Mouse (Mus musculus) kidney, postnatal 25 days (tissue): ENCODE data around the gene Ripor3.

Source experiments
- DNase-seq, 2 experiments: peaks; one replicate each; pipeline ENCODE4 v3.0.0; 2021; ENCODE audit warnings: mixed read lengths in 2 of 2

Ripor3 gene

DNA sequence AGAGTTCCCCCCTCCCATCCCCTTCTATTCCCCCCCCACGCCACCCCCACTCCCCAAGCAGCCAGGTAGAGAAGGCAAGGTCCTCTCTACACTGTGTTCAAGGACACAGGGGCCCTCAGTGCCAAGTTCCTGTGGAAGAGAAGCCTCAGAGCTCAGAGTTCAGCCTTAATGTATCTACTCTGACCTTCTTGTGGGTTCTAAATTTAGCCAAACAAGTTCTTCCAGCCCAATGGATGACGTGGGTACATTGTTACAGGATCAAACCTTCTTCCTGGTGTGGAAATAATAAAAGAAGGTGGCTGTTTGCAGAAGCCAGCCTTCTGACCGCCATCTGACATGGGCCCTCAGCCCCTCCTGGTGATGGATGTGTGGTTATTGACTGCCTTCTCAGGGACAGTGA is 16.0 kb upstream of the Ripor3 start:
- no peak for DNase-seq

DNA sequence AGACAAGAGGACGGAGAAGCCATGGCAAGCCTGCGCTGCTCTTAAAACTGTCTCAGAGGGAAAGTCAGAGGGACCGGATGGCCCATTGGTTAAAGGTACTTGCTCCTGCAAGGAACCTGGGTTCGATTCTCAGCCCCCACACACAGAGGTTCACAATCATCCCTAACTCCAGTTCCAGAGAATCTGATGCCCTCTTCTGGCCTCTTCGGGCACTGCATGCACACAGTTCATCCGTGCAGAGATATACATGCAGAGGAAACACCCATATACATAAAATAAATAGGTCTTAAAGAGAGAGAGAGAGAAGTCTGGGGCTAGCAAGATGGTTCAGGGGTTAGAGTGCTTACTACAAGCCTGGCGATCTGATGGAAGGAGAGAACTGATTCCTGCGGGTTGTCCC is 15.5 kb upstream of the Ripor3 start:
- peak in 1 of 2 experiments; percentile 43 for DNase-seq

DNA sequence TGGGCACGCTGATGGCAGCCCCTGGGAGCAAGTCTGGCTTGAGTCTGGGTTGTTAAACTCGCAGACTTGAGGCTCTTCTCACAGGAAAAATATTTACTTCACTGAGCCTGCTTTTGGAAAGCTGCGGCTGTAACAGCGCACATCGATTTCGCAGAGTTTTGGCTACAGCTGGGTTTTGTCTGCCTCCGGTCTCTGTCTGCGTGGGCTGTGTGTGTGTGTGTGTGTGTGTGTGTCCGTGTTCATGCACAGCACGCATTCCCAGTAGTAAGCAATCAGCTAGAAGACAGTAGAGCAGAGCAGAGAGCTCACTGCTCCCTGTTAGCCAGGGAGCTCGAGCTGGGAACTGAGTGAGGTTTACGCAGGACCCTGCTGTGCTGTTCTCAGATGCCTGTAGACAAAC is 14.8 kb upstream of the Ripor3 start:
- DNase-seq, result peak; percentile 66 to 78

DNA sequence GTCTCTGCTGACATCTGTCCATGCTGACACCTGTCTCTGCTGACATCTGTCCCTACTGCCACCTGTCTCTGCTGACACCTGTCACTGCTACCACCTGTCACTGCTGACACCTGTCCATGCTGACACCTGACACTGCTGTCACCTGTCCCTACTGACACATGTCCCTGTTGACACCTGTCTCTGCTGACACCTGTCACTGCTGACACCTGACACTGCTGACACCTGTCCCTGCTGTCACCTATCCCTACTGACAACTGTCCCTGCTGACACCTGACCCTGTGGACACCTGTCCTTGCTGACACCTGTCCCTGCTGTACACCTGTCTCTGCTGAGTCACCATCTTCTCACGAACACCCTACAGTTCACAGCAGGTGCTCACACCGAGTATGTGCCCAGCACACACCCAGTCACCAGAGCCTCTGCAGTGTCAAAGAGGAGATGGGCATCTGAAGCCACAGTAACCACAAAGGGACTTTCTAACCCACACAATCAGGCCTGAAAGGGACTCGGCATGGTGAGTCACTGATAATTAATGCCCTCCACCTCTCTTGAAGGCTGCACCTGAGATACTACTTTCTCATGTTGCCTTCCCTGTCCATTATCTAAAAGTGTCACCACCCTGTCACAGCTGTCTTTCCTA is 13.5 kb upstream of the Ripor3 start:
- DNase-seq, result no peak

DNA sequence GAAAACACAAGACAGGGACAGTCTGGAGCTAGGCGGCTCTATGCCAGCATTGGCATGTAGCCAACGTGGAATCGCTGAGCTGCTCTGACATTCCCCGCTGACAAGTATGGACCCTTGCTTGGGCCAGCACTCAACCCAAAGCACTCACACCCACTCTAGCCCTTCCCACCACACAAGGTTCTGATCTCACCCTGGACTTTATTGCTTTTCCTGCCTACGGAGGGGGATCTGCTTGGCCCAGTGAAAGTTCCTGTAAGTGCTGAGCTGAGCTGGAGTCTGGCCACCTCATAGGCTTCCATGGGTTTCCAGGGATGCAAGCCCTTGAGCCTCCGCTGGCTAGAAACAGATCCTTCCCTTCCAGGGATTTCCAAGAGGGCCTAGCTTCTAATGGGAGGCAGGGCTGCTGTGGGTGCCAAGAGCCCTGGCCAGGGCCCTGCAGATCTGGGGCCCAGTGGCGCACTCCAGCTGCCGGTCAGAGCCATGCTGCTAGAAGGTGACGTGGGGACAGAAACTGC is 8.8 kb upstream of the Ripor3 start:
- peak; percentile 74 to 78 for DNase-seq

DNA sequence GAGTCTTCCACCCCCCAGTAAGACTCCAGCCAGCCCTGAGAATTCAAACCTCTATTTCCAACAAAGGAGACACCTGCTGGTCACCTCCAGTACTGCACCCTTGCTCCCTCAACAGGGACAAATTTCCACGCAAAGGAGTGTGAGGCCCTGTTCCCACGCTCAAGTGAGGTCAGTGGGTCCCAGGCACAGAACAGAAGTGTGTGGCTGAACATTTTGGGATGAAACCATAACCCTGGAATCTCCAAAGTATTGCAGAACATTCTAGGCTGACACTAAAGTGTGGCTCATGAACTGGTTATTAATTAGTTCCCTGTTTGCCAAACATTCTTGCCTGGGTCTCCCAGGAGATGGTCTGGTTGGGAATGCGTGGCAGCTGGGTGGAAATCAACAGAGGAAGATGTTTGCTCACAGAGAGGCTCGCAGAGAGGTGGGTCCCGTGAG is 6.6 kb upstream of the Ripor3 start:
- DNase-seq, result peak; percentile 81 to 94

DNA sequence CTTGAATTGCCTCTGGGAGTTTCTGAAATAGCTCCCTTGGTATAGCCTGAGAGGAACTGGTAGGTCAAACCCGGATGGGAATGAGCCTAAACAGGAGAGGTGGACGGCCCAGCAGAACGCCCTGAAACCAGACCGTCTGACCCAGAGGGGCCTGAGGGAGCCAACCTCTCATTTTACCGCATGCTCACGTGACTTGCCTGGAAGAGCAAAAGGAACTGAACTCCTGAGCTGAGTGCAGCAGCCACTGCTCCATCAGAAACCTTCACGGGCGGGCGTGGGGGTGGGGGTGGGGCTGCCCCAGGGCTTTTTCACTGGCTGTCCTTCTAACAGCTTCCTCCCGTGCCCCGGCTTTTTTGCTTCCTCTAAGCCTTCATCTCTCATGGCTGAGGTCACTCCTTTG is 475 bp upstream of the Ripor3 start:
- no peak for DNase-seq

DNA sequence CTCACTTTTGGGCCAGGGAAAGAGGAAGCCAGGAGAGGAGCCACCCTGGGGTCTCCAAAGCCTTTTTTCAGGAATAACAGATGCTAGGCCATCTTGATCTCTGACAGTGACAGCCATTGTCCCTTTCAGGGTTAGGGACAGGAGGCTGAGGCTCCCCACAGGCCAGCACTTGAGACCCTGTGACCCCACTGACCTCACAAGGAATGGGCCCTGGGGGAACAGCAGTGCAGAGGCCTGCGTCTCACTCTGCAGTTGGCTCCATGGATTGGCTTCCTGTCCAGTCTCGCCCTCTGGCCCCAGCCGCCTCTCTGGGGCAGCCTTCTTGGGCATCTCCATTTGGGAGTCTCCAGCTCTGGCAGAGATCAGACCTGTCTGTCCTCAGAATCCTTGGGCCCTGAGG is 2.3 kb downstream of the Ripor3 start:
- DNase-seq, result no peak

DNA sequence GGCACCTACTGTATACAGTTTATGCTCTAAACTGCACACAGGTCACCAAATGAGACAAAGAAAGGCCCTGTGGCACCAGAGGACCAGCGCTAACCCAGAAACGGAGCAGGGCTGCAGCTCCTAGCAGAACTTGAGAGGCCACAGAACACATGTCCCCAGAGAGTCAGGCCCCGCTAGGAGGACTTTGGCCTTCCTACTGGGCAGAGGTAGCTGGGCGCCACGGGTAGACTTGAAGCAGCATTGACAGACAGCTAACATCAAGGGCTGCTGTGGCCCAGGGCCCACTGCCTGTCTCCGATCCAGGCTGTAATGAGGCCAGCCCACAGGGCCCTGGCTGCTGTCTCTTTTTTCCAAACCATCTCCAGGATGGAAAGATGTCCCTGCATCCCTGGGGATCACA is 3.9 kb downstream of the Ripor3 start:
- DNase-seq, result peak; percentile 60 to 80

DNA sequence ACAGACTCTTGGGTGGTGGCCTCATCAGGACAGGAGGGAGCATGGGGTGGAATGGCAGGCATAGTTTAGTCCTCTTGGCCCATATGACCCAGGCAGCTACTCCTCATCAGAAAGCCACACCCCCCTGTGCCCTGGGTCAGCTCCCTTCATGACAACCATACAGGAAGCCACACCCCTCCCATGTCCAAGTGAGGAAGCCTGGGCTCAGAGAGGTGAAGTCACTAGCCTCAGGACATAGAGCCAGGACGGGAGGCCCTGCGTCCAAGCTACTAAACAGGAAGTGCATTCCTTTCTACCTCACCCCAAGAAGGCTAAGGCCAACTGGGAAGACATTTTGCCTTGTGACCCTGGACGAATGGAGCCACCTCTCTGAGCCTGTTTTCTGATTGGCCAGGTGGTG is 4.8 kb downstream of the Ripor3 start:
- peak; percentile 62 to 80 for DNase-seq

DNA sequence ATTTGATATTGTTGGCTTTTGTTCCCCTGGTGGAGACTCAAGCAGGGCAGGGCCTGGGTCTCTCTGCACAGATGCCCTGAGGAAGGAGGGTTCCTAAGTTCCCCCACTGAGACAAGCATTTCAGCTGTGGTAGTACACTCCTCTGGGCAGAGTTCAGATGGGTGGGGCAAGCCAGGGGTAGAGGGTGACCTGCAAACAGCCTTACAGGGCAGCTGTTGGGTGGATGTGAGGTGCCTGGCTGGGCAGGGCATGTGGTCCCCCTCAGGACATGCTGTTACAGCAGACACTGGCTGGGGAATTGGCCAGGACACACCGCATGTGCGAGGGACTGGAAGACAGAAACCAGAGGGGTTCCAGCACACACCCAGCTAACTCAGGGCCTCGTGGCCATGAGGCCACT is 5.4 kb downstream of the Ripor3 start:
- DNase-seq, result peak; percentile 49 to 88

DNA sequence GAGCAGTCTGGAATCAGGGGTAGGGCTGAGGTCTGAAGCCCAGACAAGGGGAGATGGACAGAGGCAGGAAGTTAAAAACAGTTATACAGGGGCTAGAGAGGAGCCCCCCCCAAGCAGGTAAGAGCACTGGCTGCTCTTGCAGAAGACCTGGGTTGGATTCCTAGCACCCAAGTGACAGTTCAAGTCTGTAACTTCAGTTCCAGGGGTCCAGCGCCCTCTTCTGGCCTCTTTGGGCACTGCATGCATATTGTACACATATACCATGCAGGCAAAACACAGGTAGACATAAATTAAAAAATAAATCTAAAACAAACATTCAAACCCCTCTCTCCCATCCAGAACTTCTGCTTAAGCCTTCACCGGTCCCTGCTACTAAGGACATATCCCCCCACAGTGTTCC is 6.0 kb downstream of the Ripor3 start:
- peak in 1 of 2 experiments; percentile 31 for DNase-seq

DNA sequence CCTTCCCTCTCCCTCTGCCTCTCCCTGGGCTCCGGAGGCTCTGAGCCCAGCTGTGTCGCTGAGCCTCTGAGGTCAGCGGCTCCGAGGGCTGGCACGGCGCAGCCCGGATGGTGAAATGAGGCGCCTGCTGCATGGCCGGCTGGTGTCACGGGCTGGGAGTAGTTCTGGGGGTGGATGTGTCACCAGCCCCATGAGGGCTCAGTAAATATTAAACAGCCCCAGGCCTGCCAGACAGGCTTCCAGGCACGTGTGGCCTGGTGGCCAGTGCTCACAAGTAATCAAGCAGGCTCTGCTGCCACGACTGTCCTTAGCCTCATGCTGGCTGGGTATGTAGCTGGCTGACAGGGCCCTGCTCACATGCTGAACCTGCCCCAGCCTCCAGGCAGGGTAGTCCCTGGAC is 7.0 kb downstream of the Ripor3 start:
- DNase-seq, result peak; percentile 64 to 91

DNA sequence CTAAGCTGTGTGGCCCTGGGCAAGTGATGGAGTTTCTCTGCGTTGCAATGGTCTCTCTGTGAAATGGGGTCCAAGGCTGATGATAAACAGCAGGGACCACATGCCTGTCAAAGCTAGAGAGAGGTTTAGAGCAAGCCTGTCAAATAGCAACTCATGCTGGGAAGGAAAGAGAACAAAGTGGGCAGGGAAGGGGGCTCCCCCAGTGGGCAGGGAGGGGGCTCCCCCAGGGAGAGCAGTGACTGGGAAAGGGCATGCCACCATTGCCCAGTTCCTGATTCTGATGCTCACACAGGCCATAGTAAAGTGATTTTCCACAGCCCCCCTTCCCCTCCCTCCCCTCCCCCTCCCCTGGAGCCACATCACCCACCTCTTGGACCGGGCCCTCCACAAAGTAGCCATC is 7.5 kb downstream of the Ripor3 start:
- no peak for DNase-seq

DNA sequence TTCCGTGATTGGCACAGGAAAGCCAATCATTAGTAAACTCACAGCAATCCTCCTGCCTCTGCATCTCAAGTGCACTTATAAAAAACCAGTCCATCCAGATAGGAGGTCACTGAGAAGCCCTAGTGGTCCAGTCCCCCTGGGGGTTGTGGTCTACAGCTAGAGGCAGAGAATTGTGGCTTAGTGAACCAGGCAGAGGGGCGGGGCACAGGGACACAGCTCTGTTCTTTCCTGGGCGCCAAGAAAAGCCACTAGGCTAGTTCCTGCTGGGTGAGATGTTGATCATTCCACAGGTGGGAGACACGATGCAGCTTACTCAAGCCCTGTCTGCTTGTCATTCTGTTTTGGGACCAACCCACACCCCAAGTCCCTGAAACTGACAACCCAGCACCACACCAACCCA is 8.2 kb downstream of the Ripor3 start:
- no peak for DNase-seq

DNA sequence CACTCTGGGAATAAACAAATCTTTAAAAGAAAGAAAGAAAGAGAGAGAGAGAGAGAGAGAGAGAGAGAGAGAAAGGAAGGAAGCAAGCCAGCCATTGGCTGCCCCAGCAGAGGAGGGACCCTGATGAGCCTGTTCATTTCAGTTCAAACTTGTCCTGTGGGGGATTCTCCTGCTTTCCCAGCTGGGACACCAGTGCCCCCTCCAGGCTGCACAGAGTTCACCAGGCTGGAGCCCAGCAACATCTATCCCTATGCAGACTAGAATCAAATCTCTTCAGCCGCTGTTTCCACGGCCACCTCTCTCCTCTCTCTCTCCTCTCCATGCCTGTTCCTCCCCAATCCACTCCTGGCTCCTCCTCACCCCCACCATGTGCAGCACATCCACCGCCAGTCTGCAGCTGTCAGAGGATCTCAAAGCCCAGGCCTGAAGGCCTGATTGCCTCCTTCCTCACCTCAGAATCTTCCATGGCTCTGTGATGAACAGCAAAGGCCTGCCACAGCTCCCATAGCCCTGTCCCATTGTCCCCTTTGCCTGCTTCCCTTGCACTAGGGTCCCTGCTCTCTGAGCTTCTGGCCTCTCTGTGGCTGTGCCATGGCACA is 11.2 kb downstream of the Ripor3 start:
- DNase-seq, result no peak

DNA sequence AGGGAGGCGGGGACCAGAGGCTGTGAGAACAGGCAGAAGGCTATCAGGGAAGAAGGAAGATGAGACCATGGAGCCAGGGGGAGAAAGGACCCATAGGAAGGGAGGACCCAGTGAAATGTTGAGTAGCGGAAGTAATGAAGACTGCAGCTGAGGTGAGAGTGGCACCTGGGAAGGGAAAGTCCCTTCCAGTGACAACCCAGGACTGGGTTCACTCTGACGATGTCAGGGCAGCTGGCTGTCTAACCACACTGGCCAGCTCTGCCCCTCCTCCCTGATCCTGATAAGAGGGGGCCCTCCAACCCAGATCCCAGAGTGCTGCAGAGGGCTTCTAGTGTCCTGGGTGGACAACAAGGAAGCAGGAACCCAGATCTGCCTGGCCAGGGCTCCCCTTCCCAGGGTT is 12.9 kb downstream of the Ripor3 start:
- DNase-seq, result no peak

DNA sequence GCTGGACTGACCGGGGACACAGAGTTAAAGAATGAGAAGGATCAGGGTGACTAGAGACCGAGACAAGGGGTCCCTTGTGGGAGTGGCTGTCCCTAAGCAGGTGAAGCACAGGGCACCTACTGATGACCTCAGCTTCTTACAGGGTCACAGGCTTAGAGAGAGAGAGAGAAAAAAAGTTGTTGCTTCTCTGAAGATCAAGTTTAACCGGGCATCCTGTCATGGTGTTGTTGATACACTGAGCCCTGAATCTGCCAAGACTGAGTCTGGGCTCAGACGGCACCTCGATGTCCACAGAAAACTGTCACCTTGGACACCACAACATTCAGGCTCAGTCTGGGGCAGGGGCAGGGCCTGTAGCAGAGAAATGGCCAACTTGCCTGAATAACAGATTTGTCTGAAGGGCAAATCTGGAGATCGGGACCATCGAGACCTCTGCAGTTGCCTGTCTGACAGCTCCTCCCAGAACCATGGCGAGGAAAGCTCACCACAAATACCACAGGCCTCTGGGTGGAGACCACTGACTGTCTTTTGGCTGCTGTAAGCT is 13.7 kb downstream of the Ripor3 start:
- no peak for DNase-seq

DNA sequence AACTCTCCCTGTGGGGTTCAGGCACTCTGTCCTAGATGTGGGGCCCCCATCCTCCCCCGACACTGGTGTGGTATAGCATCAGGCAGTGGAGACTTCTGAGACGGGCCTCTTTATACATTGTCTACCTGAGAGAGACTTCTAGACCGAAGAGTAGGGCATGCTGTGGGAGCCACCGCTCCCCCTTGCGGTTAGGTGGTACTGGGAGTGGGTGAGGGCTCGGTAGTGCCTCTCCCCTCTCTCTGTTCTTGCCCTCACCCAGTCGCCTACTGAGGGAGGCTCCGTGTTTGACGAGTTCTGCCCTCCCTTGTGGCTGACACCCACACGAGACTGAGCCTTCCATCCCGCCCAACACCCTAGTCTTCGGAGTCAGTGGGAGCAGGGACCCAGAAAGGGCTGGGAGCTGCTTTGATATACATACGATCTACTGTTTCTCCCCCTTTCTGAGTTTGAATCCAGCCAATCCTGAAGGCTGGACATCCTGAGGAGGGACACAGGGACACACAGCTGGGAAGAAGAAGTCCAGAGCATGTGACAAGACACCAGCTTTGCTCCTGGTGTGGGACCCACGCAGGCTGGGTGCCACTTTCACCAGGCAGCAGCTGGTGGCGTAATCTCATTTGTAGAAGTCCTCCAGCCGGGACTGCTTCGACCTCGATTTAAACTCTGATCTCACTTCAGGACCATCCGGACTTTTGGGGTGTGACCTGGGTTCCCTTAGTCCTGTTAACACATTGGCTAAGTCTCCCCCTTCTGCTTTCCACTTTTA is 14.4 kb downstream of the Ripor3 start:
- DNase-seq, result no peak

DNA sequence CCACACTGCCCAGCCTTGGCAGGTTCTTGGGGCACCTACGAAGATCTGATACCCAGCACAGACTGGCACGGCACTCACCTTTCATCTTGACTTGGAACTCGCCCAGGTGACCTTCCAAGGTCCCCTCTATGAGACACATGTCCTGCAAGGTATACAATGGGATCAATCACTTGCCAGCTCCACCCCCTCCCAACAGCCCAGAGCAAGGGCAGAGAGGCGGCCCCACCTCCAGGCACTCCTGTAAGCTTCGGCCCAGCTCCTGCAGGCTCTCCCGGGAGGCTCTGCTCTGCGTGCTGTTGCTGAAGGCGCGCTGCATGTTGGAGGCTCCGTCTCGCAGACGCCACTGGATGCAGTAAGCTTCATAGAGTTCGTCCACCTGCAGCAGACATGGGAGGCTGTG is 17.2 kb downstream of the Ripor3 start:
- DNase-seq, result no peak

DNA sequence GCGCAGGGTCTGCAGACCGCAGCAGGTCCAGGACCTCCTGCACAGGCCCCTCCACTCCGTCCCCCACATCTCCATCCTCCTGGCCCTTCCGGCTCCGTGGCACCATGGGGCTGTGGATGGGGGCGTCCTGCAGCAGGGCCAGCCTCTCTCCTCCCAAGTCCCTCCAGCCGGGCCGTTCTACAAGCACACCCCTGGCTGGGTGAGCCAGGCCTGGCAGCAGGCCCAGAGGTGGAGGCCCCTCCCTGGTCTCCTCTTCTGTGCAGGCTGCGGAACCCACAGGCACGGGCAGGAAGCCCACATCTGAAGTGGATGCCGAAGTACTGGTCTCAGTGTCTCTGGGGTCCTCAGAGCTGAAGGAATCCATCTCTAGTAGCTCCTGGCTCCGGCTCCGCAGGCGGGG is 21.1 kb downstream of the Ripor3 start:
- DNase-seq, result peak; percentile 46 to 73

DNA sequence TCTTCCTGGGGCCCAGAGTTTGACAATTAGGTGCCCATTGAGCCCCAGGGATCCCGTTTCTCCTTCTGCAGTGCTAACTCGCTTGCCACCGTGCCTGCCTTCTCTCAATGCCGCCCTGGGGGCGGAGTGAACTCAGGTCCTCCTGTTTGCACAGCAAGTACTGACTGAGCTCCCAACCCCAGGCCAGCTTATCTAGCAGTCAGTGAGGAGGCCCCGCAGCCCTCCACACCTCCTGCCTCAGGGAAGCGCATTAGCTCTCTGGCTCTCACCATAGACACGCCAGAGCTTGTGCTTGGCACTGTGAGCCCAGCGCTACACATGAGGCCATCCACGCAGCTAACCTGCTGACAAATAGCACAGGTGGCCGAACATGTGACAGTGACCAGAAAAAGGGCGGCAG is 22.8 kb downstream of the Ripor3 start:
- DNase-seq, result no peak

DNA sequence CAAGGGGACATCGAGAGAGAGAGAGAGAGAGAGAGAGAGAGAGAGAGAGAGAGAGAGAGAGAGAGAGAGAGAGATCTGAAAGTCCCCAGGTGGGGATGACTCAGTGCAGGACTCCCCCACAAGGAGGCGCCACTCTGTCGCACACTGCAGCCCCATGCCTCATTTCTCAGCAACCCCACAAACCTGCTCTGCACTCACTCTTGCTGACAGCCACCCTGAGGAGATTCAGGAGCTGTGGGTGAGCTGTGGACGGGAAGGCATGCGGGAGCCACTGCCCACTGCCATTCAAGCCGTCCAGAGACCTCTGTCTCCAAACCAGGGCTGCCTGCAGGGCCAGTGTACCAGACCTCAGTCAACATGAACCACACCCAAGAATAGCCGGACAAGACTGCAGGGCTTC is 23.7 kb downstream of the Ripor3 start:
- DNase-seq, result peak; percentile 71 to 74

DNA sequence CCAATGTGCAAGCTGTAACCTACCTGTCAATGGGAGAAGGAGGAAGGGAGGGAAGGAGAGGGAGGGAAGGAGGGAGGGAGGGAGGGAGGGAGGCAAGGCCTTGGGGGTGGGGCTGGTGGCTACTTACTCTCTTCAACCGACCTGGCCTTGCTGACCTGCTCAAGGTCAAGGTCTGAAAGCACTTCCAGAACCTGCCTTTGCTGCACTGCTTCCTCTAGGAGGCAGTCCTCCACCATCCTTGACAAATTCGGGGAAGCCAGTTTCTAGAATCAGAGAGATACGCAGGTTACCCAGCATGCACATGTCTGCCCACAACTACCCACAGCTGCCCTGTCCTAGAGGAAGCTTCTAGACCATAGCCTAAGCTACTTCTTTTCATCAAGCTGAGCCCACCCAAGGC is 25.5 kb downstream of the Ripor3 start:
- peak; percentile 38 to 70 for DNase-seq
